Mouse (Mus musculus) lung, embryonic 14.5 days (tissue): Measurements from ENCODE around the gene Pik3r2. TPM values are rescaled to one million over a fixed set of nuclear protein-coding genes. Genes with fewer than 3 reads are reported as not detected.
A peak's percentile ranks its signal among the peaks of the same experiment; 100 is the strongest.

Source experiments
- ATAC-seq: fragments of 200-750 bp; cut with Nextera tagmentation; 2 replicates; pipeline ENCODE4 v1.8.0; 2017; ENCODE audit warnings: mild to moderate bottlenecking, moderate TSS enrichment, moderate library complexity; ENCODE audit not compliant: insufficient read depth
- DNase-seq: peaks from one replicate; pipeline ENCODE4 v3.0.0-alpha.2; 2015
- H3K27ac ChIP-seq: fragments of 300-500 bp; sonication (generic); 2 replicates; pipeline ENCODE4 v1.5.1; 2014; ENCODE audit warnings: low read depth, mild to moderate bottlenecking, moderate library complexity
- H3K27me3 ChIP-seq: fragments of 300-500 bp; sonication (generic); 2 replicates; pipeline ENCODE4 v1.6.1; 2014; ENCODE audit warnings: low read length, control low read depth; ENCODE audit not compliant: insufficient read depth
- H3K36me3 ChIP-seq: fragments of 300-500 bp; sonication (generic); 2 replicates; pipeline ENCODE4 v1.6.1; 2014; ENCODE audit warnings: control low read depth; ENCODE audit not compliant: insufficient read depth
- H3K4me1 ChIP-seq: fragments of 300-500 bp; sonication (generic); 2 replicates; pipeline ENCODE4 v1.6.1; 2014; ENCODE audit warnings: antibody characterized with exemption, control low read depth; ENCODE audit not compliant: insufficient read depth
- H3K4me2 ChIP-seq: fragments of 300-500 bp; sonication (generic); 2 replicates; pipeline ENCODE4 v1.6.1; 2014; ENCODE audit warnings: mild to moderate bottlenecking
- H3K4me3 ChIP-seq: fragments of 300-500 bp; sonication (generic); 2 replicates; pipeline ENCODE4 v1.5.1; 2014; ENCODE audit warnings: low read depth, low read length
- H3K9ac ChIP-seq: fragments of 300-500 bp; sonication (generic); 2 replicates; pipeline ENCODE4 v1.6.1; 2014
- H3K9me3 ChIP-seq: fragments of 300-500 bp; sonication (generic); 2 replicates; pipeline ENCODE4 v1.6.1; 2016; ENCODE audit warnings: low read depth, low read length, control low read depth
- CTCF ChIP-seq: IDR thresholded peaks from 2 replicates; pipeline ENCODE4 v1.5.1; 2016; ENCODE audit warnings: antibody characterized with exemption, low read depth
- WGBS: fragments of 180-500 bp; shearing (Covaris S2); extraction: QIAGEN DNeasy Blood & Tissue Kit; methylation state at CpG from one replicate; pipeline ENCODE4 v1.1.7; 2014; 5-methylcytosine and 5-hydroxymethylcytosine counted together
- polyA plus RNA-seq: library from polyadenylated mRNA; unstranded; fragments of >200 nt; fragmentation: Nextera tagmentation; extraction: Ambion mirVana; gene quantifications from 2 replicates; pipeline ENCODE4 v1.2.1, GENCODE M21; 2014

Gene Pik3r2
- polyA plus RNA-seq, 1 experiment from 2014 or later: 52.4 TPM

DNA sequence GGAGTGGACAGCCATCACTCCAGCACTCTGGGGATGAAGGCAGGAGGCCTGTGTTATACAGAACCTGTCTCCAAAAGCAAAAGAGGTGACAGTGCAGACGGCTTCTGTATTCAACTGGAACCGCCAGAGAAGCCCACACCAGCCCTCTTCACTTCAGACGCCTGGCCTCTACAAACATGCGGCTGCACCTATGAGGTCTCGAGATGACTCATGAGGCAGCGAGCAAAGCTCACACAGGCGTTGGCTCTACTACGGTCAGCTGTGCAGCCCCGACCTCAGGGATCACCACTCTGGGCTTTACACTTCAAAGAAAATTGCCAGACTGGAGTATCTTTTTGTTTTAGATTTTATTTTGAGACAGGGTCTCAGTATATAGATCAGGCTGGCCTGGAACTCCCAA is 3.6 kb downstream of the Pik3r2 start:
- no peak overlapping the region for H3K4me2 ChIP-seq
- H3K9me3 ChIP-seq: no peaks in the 10 kb centered on the region
- ATAC-seq: no peak
- H3K36me3 ChIP-seq: peaks cover 69% of the 10 kb centered on the region
- WGBS: 73% methylated on average over 9 of the region's 9 CpGs
- H3K27ac ChIP-seq: no peak overlapping the region; the same call in 1 of the 2 replicates
- DNase-seq: no peak
- H3K27me3 ChIP-seq: no peaks in the 10 kb centered on the region
- H3K4me3 ChIP-seq: no peak overlapping the region
- no peak for TF ChIP-seq CTCF
- no peak overlapping the region for H3K9ac ChIP-seq
- peaks cover 14% of the 10 kb centered on the region for H3K4me1 ChIP-seq

GRCm38 (mm10) chr8:70772075-70772474 is 4.4 kb downstream of the Pik3r2 start:
- H3K9ac ChIP-seq: no peak overlapping the region

DNA sequence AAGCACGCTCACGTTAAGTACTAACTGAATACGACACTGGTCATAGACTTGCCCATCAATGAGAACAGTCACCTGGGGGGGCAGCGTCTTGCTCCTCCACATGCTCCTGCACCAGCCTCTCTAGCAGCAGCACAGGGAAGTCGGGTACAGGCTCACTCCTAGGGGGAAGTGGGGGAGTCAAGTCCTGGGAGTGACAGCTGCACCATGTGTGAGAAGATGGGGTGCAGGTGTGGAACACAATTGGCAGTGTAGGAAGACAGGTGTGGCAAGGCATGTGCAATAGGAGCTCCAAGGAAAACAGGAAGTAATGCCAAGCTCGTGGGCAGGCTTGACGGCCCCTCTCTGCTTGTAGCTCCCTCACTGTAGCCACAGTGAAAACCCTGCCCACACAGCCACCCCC is 5.3 kb downstream of the Pik3r2 start:
- 81% methylated on average over 7 of the region's 7 CpGs for WGBS
- H3K4me3 ChIP-seq: no peak overlapping the region
- H3K36me3 ChIP-seq: peaks cover 72% of the 10 kb centered on the region
- no peak overlapping the region for H3K4me2 ChIP-seq
- no peaks in the 10 kb centered on the region for H3K27me3 ChIP-seq
- H3K9ac ChIP-seq: no peak overlapping the region
- DNase-seq: no peak
- ATAC-seq: no peak
- no peak overlapping the region for H3K27ac ChIP-seq
- H3K4me1 ChIP-seq: peaks cover 11% of the 10 kb centered on the region
- no peaks in the 10 kb centered on the region for H3K9me3 ChIP-seq
- TF ChIP-seq CTCF: no peak

More at GRCm38 (mm10) chr8:70772075-70772474, 4.4 kb downstream of the Pik3r2 start:
- Histone ChIP-seq H3K36me3 (peaks cover 72% of the 10 kb centered on the region), H3K4me3 (no peak overlapping the region; the same call in 1 of the 2 replicates), H3K4me2 (no peak overlapping the region), H3K27me3 (no peaks in the 10 kb centered on the region), H3K4me1 (peaks cover 11% of the 10 kb centered on the region), H3K9me3 (no peaks in the 10 kb centered on the region), H3K27ac (no peak overlapping the region)
- TF ChIP-seq CTCF: no peak
- ATAC-seq (no peak), DNase-seq (no peak)
- 90% methylated on average over 13 of the region's 13 CpGs for WGBS

GRCm38 (mm10) chr8:70770748-70771147 is 5.8 kb downstream of the Pik3r2 start:
- no peaks in the 10 kb centered on the region for H3K27me3 ChIP-seq
- no peak overlapping the region for H3K9ac ChIP-seq
- peaks cover 72% of the 10 kb centered on the region for H3K36me3 ChIP-seq
- H3K4me2 ChIP-seq: no peak overlapping the region
- no peak for TF ChIP-seq CTCF
- H3K27ac ChIP-seq: no peak overlapping the region
- H3K9me3 ChIP-seq: no peaks in the 10 kb centered on the region
- WGBS: 85% methylated on average over 13 of the region's 13 CpGs
- no peak overlapping the region for H3K4me3 ChIP-seq
- no peak for ATAC-seq
- DNase-seq: no peak
- peaks cover 11% of the 10 kb centered on the region for H3K4me1 ChIP-seq

DNA sequence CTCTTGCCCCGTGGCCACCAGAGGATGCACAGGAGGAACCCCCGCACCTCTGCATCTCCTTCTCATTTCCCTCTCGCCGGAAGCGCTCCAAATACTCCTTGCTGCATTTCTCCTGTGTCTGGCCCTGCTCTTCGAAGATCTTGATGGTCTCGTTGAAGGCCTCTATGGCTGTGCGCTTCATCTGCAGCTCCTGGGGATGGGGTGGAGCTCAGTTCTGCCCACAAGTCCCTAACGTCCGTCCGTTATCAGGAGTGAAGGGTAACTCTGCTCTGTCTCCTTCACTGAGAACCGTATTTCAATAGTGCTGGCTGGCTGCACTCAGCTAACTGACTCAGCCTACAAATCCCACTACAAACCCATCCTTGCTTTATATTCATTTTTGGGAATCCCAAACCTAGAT is 6.7 kb downstream of the Pik3r2 start:
- DNase-seq (no peak), ATAC-seq (no peak)
- H3K27me3 ChIP-seq: no peaks in the 10 kb centered on the region
- H3K4me3 ChIP-seq: no peak overlapping the region
- no peak overlapping the region for H3K9ac ChIP-seq
- H3K9me3 ChIP-seq: no peaks in the 10 kb centered on the region
- H3K4me1 ChIP-seq: 0 out of 2 replicates have a peak, but pooled peaks cover 3% of the 10 kb centered on the region
- H3K36me3 ChIP-seq: peaks cover 70% of the 10 kb centered on the region
- 67% methylated on average over 12 of the region's 12 CpGs for WGBS
- H3K4me2 ChIP-seq: no peak overlapping the region
- H3K27ac ChIP-seq: no peak overlapping the region
- TF ChIP-seq CTCF: no peak

DNA sequence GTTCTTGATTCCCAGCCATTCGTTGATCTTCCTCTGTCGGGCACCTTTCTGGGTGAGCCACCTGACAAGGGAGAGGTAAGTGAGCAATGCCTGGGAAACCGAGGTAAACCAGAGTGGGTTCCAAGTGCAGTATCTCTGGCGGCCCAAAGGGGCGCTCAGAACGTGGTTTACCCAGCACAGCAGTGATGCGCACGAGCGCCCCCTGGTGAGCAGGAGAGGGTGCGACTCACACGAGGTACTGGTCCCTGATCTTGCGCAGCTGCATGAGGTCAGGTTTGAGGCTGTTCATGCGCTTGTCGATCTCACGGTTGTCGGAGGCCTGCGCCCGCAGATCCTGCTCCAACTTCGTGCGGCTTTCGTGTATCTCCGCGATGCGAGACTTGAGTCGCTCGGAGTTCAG is 7.2 kb downstream of the Pik3r2 start:
- no peak overlapping the region for H3K4me2 ChIP-seq
- no peaks in the 10 kb centered on the region for H3K4me1 ChIP-seq
- no peak overlapping the region for H3K27ac ChIP-seq
- TF ChIP-seq CTCF: peak; percentile 100
- WGBS: 4% methylated on average over 26 of the region's 26 CpGs
- no peak overlapping the region for H3K9ac ChIP-seq
- H3K9me3 ChIP-seq: no peaks in the 10 kb centered on the region
- H3K36me3 ChIP-seq: peaks cover 65% of the 10 kb centered on the region
- DNase-seq (peak; percentile 98), ATAC-seq (peak; percentile 39)
- no peak overlapping the region for H3K4me3 ChIP-seq
- no peaks in the 10 kb centered on the region for H3K27me3 ChIP-seq

DNA sequence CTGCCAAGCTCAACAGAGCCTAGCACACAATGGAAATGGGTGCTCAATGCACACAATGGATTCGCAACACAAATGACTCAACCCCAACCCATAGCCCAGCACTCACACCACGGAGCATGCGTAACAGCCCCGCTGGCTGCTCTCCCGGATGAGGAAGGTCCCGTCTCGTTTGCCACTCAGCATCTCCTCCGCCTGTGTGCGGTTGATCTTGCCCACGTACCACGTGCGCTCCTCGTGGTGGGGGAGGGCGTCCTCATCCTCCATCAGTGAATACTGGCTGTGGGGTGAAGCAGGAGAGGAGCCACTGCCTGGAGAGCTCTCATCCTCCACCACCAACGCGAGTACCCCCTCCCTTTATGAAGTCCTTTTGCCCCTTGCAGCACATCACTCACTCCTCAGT is 7.6 kb downstream of the Pik3r2 start:
- DNase-seq (no peak), ATAC-seq (no peak)
- Histone ChIP-seq H3K4me1 (no peaks in the 10 kb centered on the region), H3K27me3 (no peaks in the 10 kb centered on the region), H3K27ac (no peak overlapping the region), H3K4me3 (no peak overlapping the region), H3K4me2 (no peak overlapping the region), H3K36me3 (peaks cover 61% of the 10 kb centered on the region), H3K9ac (no peak overlapping the region), H3K9me3 (no peaks in the 10 kb centered on the region)
- WGBS: 79% methylated on average over 16 of the region's 16 CpGs
- TF ChIP-seq CTCF: no peak
